Mouse (Mus musculus) erythroblast, embryonic 14.5 days (primary cell): Measurements from ENCODE around the gene Afg1l.

Experiments
- GATA1 ChIP-seq: IDR thresholded peaks from 2 replicates; pipeline ENCODE4 v1.6.1; 2012; ENCODE audit warnings: low read length, inconsistent platforms, mixed read lengths
- TAL1 ChIP-seq: IDR thresholded peaks from 3 replicates; pipeline ENCODE4 v1.6.1; 2012; ENCODE audit warnings: low read length, inconsistent platforms, mixed read lengths

DNA sequence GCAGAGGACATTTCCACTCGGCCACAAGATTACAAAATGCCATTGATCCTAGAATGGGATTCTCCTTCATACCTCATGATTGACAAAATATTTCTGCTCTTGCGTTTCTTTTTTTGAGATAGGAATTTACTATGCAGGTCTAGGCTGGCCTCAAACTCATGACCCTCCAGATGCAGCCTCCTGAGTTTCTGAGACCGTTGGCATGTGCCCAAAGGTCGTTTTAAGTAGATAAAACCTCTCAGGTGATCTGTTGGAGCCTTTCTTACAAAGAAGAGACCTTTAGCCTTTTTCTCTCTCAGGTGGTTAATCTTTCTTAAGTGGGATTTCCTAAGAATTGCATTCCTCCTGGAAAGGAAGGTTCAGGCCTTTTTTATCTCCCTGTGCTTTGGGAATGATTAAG, 14.6 kb upstream of the Afg1l start:
- TF ChIP-seq TAL1 = no peak
- TF ChIP-seq GATA1 = no peak
